Mouse (Mus musculus): ENCODE measurements around the gene Nfya.

The Nfya gene

GRCm38 (mm10) chr17:48431054-48431453 lies 21.3 kb upstream of the Nfya start:
- in situ Hi-C loops (cut with MseI, MboI) = no loop called here

GRCm38 (mm10) chr17:48430394-48430793 lies 20.7 kb upstream of the Nfya start:
- in situ Hi-C loops (cut with MseI, MboI) = no loop called here

DNA sequence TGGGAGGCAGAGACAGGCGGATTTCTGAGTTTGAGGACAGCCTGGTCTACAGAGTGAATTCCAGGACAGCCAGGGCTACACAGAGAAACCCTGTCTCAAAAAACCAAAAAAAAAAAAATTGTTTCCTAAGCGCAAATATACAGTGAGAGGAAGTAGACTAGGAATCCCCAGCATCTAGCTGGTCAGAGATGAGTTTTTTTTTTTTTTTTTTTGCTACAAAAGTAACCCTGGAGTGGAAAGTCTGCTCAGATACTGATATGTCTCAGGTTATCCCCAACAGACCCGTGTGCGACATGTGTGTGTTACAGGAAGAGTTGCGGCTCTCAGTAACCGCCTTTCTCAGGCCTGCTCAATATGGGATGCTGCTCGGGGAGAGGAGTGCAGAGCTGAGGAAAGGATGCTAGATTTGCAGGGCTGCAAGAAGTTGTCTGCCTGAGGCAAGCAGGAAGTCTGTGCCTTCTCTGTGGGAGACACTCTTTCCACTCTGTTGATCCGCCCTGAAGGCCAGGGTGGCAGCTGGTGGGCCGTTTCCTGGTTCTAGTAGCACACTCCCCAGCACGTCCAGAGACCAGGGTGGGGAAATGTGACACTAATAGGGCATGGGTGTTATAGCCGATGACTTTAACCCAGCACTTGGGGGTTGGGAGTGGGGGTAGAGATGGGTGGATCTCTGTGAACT lies 18.3 kb upstream of the Nfya start:
- in situ Hi-C loops (cut with MseI, MboI) = no loop called here

DNA sequence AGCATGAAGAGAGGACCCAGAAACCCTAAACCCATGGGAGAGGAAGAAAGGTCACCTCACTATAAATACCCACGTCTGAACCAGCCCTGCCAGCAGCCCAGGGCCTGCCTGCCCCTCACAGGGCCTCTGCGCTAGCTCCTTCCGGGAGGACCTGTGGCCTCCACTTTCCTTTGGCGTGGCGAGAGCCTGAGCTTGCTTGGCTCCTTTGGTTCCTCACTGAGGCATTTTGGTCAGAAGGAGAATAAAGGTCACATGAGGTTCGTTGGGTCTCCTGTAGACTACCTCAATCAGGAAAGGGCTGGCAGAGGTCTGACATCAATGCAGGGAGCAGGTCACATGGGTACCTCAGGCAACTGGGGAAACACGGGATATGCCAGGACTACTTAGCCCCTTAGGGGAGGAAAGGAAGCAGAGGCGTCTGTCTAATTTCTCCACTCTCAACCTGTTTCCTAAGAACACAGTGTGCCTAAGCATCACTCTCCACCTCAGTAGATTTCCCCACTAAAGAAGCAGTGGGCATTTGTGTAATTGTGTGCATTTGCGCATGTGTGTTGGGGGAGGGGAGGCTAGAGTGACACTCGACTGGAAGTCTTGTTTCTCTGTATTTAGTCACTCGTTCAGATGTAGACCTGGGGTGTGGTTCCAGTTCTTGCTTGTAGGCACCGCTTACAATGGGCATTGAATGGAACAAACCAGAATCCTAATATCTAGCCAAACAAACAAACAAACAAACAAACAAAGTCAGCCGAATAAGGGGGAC lies 17.5 kb upstream of the Nfya start:
- in situ Hi-C loops (cut with MseI, MboI) = no loop called here

- in situ Hi-C loops (cut with MseI, MboI) = no loop called here
These were observed 16.3 kb upstream of the Nfya start for GRCm38 (mm10) chr17:48425823-48426612.

DNA sequence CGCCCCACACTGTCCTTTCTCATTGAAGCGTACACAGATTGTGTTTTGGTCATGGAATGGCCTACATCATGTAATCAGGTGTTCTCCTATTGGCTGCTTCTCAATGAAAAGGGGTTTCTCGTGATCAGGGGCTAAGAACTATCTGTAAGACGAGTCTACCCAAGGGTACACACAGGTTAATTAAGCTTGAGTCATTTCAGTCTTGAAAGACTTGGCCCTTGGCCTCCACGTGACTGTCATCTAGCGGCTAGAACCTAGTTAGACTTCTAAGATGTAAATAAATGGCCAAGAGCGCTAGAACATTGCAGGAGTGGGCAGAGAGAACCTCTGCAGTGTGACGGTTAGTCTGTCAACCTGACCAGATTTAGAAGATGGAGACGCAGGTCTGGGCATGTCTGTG lies 14.5 kb upstream of the Nfya start:
- in situ Hi-C loops (cut with MseI, MboI) = no loop called here

GRCm38 (mm10) chr17:48419571-48419970 lies 9.9 kb upstream of the Nfya start:
- in situ Hi-C loops (cut with MseI, MboI) = no loop called here

DNA sequence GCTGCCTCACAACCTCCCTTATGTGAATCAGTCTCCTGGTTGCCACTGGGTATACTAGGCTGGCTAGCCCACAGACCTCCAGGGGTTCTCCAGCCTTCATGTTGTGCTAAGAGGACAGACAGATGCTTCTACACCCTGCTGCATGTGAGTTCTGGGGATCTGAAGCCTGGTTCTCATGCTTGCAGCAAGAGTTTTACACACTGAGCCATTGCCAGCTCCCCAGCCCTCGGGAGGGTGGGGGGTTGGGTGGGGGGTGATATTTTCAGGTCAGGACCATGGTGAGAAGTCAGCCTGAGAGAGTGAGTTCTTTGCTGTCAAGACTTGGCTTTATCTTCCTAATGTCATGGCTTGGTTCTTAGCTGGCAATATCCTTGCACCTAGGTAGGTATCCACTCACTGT lies 9.1 kb upstream of the Nfya start:
- in situ Hi-C loops (cut with MseI, MboI) = no loop called here

DNA sequence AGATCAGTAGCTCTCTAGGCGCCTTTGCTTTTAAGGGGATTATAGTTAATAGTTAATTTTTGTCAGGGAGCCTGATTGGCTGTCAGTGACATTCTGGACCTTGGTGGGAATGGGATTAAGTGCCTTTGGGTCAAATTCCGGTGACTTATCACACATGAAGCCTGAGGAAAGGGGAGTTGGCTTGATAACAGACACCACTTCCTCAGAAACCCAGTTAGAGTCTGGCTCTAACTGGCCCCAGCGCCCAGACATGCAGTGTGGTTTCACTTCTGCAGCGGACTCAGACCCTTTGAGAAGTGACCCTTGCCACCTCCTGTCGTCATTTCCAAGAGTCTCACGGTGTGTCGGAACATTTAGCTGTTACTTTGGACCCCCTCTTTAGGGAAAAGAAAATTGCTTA lies 8.5 kb upstream of the Nfya start:
- in situ Hi-C loops (cut with MseI, MboI) = no loop called here

DNA sequence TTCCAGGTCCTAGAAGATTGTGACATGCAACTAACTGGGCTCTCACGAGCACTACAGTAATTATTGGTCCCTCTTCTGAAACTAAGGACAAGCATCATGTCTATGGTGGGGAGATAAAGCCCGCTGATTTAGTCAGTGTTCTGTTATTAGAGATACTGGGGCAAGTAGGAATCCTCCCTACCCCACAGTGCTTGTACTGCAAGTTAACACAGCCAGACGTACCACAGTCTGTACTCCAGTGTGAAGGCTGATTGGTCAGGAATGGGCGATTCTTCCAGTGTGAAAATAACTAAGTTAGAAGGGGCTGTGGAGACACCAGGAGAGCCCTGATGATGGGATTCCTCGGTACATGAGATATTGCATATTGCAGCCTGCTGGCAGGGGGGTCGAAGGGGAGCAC lies 7.8 kb upstream of the Nfya start:
- in situ Hi-C loops (cut with MseI, MboI) = no loop called here

GRCm38 (mm10) chr17:48416425-48417195 lies 6.9 kb upstream of the Nfya start:
- in situ Hi-C loops (cut with MseI, MboI) = no loop called here

GRCm38 (mm10) chr17:48416011-48416410 lies 6.3 kb upstream of the Nfya start:
- in situ Hi-C loops (cut with MseI, MboI) = no loop called here

DNA sequence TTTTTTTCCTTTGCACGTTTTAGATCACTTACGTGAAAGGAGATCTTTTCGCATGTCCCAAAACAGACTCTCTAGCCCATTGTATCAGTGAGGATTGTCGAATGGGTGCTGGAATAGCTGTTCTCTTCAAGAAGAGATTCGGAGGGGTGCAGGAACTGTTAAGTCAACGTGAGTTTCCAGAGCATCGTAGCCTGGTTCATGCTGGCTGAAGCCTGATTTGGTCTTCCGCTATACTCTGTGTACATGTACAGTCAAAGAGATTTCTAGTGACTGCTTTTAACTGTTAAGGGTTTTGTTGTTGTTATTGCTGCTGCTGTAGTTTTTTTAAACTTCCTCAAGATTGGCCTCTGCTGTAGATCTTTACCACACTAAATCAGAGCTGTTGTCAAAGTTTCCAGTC lies 1.5 kb upstream of the Nfya start:
- in situ Hi-C loops (cut with MseI, MboI) = no loop called here

GRCm38 (mm10) chr17:48410299-48410785 lies 636 bp upstream of the Nfya start:
- in situ Hi-C loops (cut with MseI, MboI) = no loop called here

DNA sequence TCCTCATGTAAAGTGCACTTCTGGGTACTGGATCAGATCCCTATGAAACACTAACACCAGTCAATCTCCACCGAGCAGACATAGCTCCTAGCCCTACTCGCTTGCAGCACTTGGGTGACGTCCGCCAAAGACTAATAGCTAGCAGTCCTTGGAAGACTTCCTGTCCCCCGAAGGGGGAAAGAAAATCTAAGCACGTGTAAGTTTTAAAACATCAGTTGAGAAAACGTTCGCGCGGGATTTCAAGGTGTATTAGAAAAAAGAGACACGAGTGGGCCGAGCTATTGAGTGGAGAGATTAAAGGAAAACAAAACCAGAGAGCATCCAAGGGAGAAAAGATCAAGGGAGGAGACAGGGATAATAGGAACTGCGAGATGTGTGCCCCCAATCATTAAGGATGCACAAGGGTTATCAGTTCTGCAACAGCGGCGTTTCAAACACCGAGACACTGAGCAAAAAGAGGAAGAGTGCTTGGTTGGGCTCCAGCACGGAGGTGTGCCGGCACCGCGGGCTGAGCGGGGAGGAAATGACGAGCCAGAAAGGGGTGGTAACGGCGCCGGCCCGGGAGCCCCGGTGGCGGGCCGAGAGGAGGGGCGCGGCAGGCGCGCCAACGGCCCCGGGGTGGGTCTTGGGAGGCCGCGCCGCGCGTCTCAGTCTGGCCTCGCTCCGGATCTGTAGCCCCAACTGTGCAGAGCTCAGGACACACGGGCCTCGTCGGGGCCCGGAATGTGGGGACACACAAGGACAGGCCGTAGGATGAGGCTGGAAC lies 997 bp downstream of the Nfya start:
- in situ Hi-C loops (cut with MseI, MboI) = no loop called here

DNA sequence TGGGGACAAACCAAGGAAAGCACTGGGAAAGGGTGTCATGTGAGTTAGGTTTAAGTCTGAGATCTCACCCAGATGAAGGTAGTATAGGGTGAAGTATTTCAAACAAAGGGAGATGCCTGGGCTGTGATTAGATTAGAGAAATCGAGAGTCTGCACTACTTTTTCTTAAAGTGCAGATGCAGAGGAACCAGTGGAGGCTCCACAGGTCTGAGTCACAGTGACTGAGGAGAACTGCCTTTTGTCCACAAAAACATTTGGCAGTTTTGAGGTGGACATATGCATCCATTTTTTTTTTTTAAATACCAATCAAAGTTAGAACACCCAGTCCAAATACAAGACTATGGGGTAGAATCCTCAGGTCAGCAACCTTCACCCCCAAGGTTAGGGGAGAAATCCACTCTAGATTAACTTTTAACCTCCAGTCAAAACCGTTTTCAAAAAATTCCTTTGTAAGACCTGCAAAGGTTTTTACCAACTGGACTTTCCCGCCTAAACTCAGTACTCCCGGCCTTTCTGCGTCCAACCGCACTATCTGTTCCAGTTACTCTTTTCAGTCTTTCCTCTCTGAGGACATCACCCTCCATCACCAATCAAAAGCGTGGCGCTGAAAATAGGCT lies 1.7 kb downstream of the Nfya start:
- in situ Hi-C loops (cut with MseI, MboI) = no loop called here

GRCm38 (mm10) chr17:48407154-48407553 lies 2.6 kb downstream of the Nfya start:
- in situ Hi-C loops (cut with MseI, MboI) = no loop called here

GRCm38 (mm10) chr17:48404706-48405105 lies 5.0 kb downstream of the Nfya start:
- in situ Hi-C loops (cut with MseI, MboI) = no loop called here

- in situ Hi-C loops (cut with MseI, MboI) = no loop called here
These were observed 5.9 kb downstream of the Nfya start for GRCm38 (mm10) chr17:48403848-48404247.

GRCm38 (mm10) chr17:48402751-48403150 lies 7.0 kb downstream of the Nfya start:
- in situ Hi-C loops (cut with MseI, MboI) = no loop called here
